Mouse (Mus musculus) heart, adult 2 months (tissue): ENCODE results near the gene Adh7. TPM values are rescaled to one million over a fixed set of nuclear protein-coding genes. Genes with fewer than 3 reads are reported as not detected.
A peak's percentile ranks its signal among the peaks of the same experiment; 100 is the strongest.

Source experiments
- DNase-seq, 2 experiments: peaks; one replicate each; pipeline ENCODE4 v3.0.0; 2021
- H3K27ac ChIP-seq: fragments of 200-600 bp; 2 replicates; pipeline ENCODE4 v1.8.1; 2022
- H3K27me3 ChIP-seq: fragments of 200-500 bp; 2 replicates; pipeline ENCODE4 v1.6.1; 2012; ENCODE audit warnings: mild to moderate bottlenecking, low read length, inconsistent platforms, mixed read lengths; ENCODE audit not compliant: control insufficient read depth, insufficient read depth
- H3K36me3 ChIP-seq: fragments of 200-500 bp; 2 replicates; pipeline ENCODE4 v1.6.1; 2012; ENCODE audit warnings: low read length, inconsistent platforms; ENCODE audit not compliant: control insufficient read depth, insufficient read depth
- H3K4me1 ChIP-seq: fragments of 200-500 bp; 2 replicates; pipeline ENCODE4 v1.6.1; 2011; ENCODE audit warnings: low read length; ENCODE audit not compliant: control insufficient read depth, insufficient read depth
- H3K4me3 ChIP-seq: fragments of 200-600 bp; 2 replicates; pipeline ENCODE4 v1.8.1; 2022
- H3K79me2 ChIP-seq: fragments of 200-500 bp; replicated peaks from 2 replicates; pipeline ENCODE4 v1.6.1; 2012; ENCODE audit warnings: mild to moderate bottlenecking, inconsistent platforms, low read length, moderate library complexity, mixed read lengths; ENCODE audit not compliant: control insufficient read depth, insufficient read depth
- H3K9ac ChIP-seq: fragments of 200-500 bp; 2 replicates; pipeline ENCODE4 v1.6.1; 2012; ENCODE audit warnings: low read depth, mild to moderate bottlenecking, control low read depth, inconsistent platforms, low read length, mixed read lengths
- CTCF ChIP-seq: fragments of 200-600 bp; IDR thresholded peaks from 2 replicates; pipeline ENCODE4 v1.8.1; 2022; ENCODE audit warnings: antibody characterized with exemption, mild to moderate bottlenecking, moderate library complexity
- EP300 ChIP-seq: fragments of 200-500 bp; IDR thresholded peaks from 2 replicates; pipeline ENCODE4 v1.6.1; 2011; ENCODE audit warnings: low read depth, low read length, control low read depth; ENCODE audit not compliant: insufficient read depth
- POLR2A ChIP-seq: fragments of 200-500 bp; IDR thresholded peaks from 2 replicates; pipeline ENCODE4 v1.6.1; 2011; ENCODE audit warnings: mild to moderate bottlenecking, low read depth, low read length, control low read depth; ENCODE audit not compliant: insufficient read depth
- WGBS: fragments of 180-500 bp; shearing (Covaris S2); methylation state at CpG from one replicate; pipeline ENCODE4 v1.1.7; 2018; 5-methylcytosine and 5-hydroxymethylcytosine counted together
- intact Hi-C: fragments of 180-260 bp; cut with DNase I; formaldehyde crosslinking; loops from one replicate; pipeline ENCODE4 v1.15.1; 2025
- polyA plus RNA-seq: library from polyadenylated mRNA; depleted of rRNA; stranded (reverse); fragments of >200 nt; gene quantifications from 2 replicates; pipeline ENCODE4 v1.2.3, GENCODE M21; 2012
- total RNA-seq, 2 experiments: library from RNA; stranded (reverse); gene quantifications; 2 replicates each; pipeline ENCODE4 v1.2.3; 2021

The Adh7 gene
- total and polyA plus RNA-seq, 3 experiments = 0.73 to 1.4 TPM; not detected in 1

DNA sequence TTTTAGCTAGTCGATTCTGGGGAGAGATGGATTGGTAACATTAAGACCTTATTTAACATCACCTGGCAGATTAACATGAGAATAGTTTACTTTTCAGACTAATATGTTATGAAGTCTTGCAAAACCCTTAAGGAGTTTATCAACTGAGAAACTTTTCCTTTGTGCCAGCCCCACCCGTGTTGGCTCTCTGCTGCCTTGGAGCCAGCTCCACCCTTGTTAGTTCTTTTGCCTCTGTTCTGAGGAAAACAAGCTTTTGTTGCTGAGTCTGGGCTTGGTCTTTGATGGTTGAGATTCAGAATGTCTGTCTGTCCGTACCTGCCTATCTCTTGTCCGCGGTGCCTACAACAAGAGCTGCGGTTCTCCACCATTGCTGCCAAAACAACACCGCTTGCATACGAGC, 1.5 kb upstream of the Adh7 start:
- Histone ChIP-seq H3K79me2 (no peaks in the 10 kb centered on the region), H3K4me1 (no peaks in the 10 kb centered on the region), H3K4me3 (no peak overlapping the region), H3K27ac (no peak overlapping the region), H3K9ac (no peak overlapping the region), H3K36me3 (no peaks in the 10 kb centered on the region), H3K27me3 (no peaks in the 10 kb centered on the region)
- no peak for TF ChIP-seq EP300
- no peak for TF ChIP-seq POLR2A
- no peak for TF ChIP-seq CTCF
- WGBS = 79% methylated on average over 8 of the region's 8 CpGs
- DNase-seq = no peak
- intact Hi-C loops = no loop called here

DNA sequence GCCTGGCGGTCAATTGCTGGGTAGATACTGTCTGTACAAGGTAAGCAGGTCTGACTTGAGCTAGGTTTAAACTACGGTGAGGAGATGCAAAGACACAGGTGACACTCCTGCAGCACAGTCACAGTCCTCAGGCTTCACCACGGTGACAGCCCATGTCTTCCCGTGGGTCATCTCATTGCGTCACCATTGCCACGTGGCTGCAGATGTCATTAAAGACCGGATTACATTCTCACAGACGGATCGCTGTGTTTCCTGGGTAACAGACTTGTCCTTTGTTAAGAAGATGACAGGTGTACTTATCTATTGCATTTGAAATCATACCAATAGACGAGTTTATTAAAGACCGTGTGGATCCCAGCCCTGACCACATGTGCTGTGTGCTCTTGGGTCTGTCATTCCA, 3.6 kb downstream of the Adh7 start:
- TF ChIP-seq POLR2A (no peak), CTCF (no peak), EP300 (no peak)
- WGBS = 89% methylated on average over 11 of the region's 11 CpGs
- Histone ChIP-seq H3K36me3 (no peaks in the 10 kb centered on the region), H3K79me2 (no peaks in the 10 kb centered on the region), H3K9ac (no peak overlapping the region), H3K4me3 (no peak overlapping the region), H3K4me1 (no peaks in the 10 kb centered on the region), H3K27ac (no peak overlapping the region), H3K27me3 (no peaks in the 10 kb centered on the region)
- no peak for DNase-seq
- intact Hi-C loops = no loop called here

DNA sequence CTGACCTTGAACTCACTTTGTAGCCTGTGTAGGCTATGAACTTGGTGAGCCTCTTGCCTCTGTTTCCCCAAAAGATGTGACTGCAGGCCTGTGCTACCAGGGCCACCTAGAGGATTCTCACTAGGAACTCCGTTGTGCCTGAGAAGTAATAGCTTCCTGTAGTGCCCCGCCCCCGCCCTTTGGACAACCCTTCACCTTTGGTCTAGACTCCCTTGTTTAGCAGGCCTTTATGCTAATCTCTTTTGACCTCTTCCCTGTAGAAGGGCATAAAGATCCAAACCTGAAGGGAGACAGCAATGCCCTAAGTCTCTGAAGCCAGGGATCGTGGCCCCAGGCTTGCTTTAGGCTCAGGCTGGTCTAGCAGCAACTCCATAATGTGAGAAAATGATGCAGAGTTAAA, 5.0 kb downstream of the Adh7 start:
- no peaks in the 10 kb centered on the region for H3K79me2 ChIP-seq
- intact Hi-C loops = loop anchor here (1.0 kb wide), 1 partner anchor 210 kb away; no protein-coding TSS in a partner anchor
- no peaks in the 10 kb centered on the region for H3K36me3 ChIP-seq
- no peak overlapping the region for H3K27ac ChIP-seq
- no peak for TF ChIP-seq CTCF
- TF ChIP-seq POLR2A = no peak
- TF ChIP-seq EP300 = no peak
- H3K4me1 ChIP-seq = no peaks in the 10 kb centered on the region
- 62% methylated on average over 4 of the region's 4 CpGs for WGBS
- DNase-seq = no peak
- no peak overlapping the region for H3K4me3 ChIP-seq
- H3K27me3 ChIP-seq = no peaks in the 10 kb centered on the region
- no peak overlapping the region for H3K9ac ChIP-seq

DNA sequence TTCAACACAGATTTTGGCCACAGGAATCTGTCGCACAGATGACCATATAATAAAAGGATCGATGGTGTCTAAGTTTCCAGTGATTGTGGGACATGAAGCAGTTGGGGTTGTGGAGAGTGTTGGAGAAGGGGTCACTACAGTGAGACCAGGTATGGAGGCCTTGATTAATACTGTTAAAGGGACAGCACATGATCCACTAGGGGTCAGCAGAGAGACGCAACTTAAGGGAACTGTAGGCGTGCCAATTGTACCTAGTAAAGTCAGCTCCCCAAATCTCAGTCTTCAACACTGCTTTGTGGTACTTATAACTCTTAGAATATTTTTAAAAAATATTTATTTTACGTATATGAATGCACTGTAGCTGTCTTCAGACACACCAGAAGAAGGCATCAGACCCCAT, 5.4 kb downstream of the Adh7 start:
- intact Hi-C loops = loop anchor here (1.0 kb wide), 2 partner anchors 182 to 209 kb away; no protein-coding TSS in a partner anchor
- no peak overlapping the region for H3K9ac ChIP-seq
- H3K27ac ChIP-seq = no peak overlapping the region
- H3K4me1 ChIP-seq = no peaks in the 10 kb centered on the region
- 0 out of 2 replicates have a peak, but pooled peaks have one; percentile 47 for TF ChIP-seq EP300
- peak; percentile 87 for TF ChIP-seq CTCF
- TF ChIP-seq POLR2A = no peak
- H3K79me2 ChIP-seq = no peaks in the 10 kb centered on the region
- no peak overlapping the region for H3K4me3 ChIP-seq
- 50% methylated on average over 5 of the region's 5 CpGs for WGBS
- H3K36me3 ChIP-seq = no peaks in the 10 kb centered on the region
- no peaks in the 10 kb centered on the region for H3K27me3 ChIP-seq
- peak in 1 of 2 experiments; percentile 42 for DNase-seq

DNA sequence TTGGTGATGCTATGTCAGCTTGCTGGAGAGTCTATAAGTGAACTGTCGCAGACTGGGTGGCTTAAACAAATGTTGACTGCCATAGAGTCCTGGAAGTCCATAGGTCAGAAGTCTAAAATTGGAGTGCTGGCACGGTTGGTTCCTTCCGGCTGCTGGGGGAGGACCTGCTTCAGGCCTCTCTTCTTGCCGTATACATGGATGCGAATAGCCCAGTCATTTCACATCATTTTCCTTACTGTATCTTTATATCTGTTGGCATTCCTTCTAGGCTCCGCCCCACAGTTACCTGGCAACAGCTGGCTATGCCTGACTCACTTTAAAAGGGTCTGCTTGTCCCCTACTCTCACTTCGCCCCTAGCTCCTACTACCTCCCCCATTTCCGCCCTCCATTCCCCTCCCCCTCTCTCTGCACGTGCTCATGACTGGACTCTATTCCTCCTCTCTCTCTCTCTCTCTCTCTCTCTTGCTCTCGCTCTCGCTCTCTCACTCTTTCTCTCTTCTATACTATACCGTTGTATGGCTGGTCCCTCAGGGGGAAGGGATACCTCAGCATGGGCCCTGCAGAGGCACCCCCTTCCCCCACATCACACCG, 6.9 kb downstream of the Adh7 start:
- H3K4me3 ChIP-seq = no peak overlapping the region
- H3K27me3 ChIP-seq = no peaks in the 10 kb centered on the region
- no peaks in the 10 kb centered on the region for H3K36me3 ChIP-seq
- H3K27ac ChIP-seq = no peak overlapping the region
- H3K4me1 ChIP-seq = no peaks in the 10 kb centered on the region
- DNase-seq = no peak
- 79% methylated on average over 13 of the region's 13 CpGs for WGBS
- H3K9ac ChIP-seq = no peak overlapping the region
- intact Hi-C loops = no loop called here
- TF ChIP-seq EP300 (no peak), POLR2A (no peak), CTCF (no peak)
- H3K79me2 ChIP-seq = no peaks in the 10 kb centered on the region

DNA sequence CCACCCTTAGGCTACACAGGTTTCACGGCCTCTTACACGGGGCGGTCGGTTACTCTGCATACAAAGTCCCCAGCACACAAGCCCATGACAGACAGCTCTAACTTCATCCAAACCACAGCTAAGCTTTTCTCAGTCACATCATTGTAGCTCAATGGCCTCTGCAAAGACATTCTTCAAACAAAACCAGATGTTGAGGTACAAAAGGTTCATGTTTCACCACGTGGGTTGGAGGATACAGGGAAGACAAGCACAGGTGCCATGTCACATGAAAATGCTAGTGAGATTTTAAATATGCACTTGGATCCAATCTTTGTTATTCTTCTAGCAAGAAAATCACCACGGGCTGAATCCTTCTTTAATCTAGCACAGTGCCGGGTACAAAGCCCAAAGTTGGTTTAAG, 7.8 kb downstream of the Adh7 start:
- Histone ChIP-seq H3K36me3 (no peaks in the 10 kb centered on the region), H3K27me3 (no peaks in the 10 kb centered on the region), H3K4me3 (no peak overlapping the region), H3K4me1 (no peaks in the 10 kb centered on the region), H3K79me2 (no peaks in the 10 kb centered on the region), H3K9ac (no peak overlapping the region), H3K27ac (no peak overlapping the region)
- no peak for TF ChIP-seq CTCF
- TF ChIP-seq EP300 = no peak
- no peak for TF ChIP-seq POLR2A
- intact Hi-C loops = no loop called here
- no peak for DNase-seq
- 73% methylated on average over 7 of the region's 7 CpGs for WGBS
